Mouse (Mus musculus) lung, embryonic 14.5 days (tissue): ENCODE measurements at regions not wholly inside any gene's neighbourhood (a gene's known extent, or its start where the extent isn't known, plus 50 kb on each side); places are given as distances from the start of the nearest gene placed in this dataset.

Source experiments
- ATAC-seq: fragments of 200-750 bp; cut with Nextera tagmentation; 2 replicates; pipeline ENCODE4 v1.8.0; 2017; ENCODE audit warnings: mild to moderate bottlenecking, moderate TSS enrichment, moderate library complexity; ENCODE audit not compliant: insufficient read depth
- DNase-seq: peaks from one replicate; pipeline ENCODE4 v3.0.0-alpha.2; 2015
- H3K27ac ChIP-seq: fragments of 300-500 bp; sonication (generic); 2 replicates; pipeline ENCODE4 v1.5.1; 2014; ENCODE audit warnings: low read depth, mild to moderate bottlenecking, moderate library complexity
- H3K27me3 ChIP-seq: fragments of 300-500 bp; sonication (generic); 2 replicates; pipeline ENCODE4 v1.6.1; 2014; ENCODE audit warnings: low read length, control low read depth; ENCODE audit not compliant: insufficient read depth
- H3K36me3 ChIP-seq: fragments of 300-500 bp; sonication (generic); 2 replicates; pipeline ENCODE4 v1.6.1; 2014; ENCODE audit warnings: control low read depth; ENCODE audit not compliant: insufficient read depth
- H3K4me1 ChIP-seq: fragments of 300-500 bp; sonication (generic); 2 replicates; pipeline ENCODE4 v1.6.1; 2014; ENCODE audit warnings: antibody characterized with exemption, control low read depth; ENCODE audit not compliant: insufficient read depth
- H3K4me2 ChIP-seq: fragments of 300-500 bp; sonication (generic); 2 replicates; pipeline ENCODE4 v1.6.1; 2014; ENCODE audit warnings: mild to moderate bottlenecking
- H3K4me3 ChIP-seq: fragments of 300-500 bp; sonication (generic); 2 replicates; pipeline ENCODE4 v1.5.1; 2014; ENCODE audit warnings: low read depth, low read length
- H3K9ac ChIP-seq: fragments of 300-500 bp; sonication (generic); 2 replicates; pipeline ENCODE4 v1.6.1; 2014
- H3K9me3 ChIP-seq: fragments of 300-500 bp; sonication (generic); 2 replicates; pipeline ENCODE4 v1.6.1; 2016; ENCODE audit warnings: low read depth, low read length, control low read depth
- CTCF ChIP-seq: IDR thresholded peaks from 2 replicates; pipeline ENCODE4 v1.5.1; 2016; ENCODE audit warnings: antibody characterized with exemption, low read depth
- WGBS: fragments of 180-500 bp; shearing (Covaris S2); extraction: QIAGEN DNeasy Blood & Tissue Kit; methylation state at CpG from one replicate; pipeline ENCODE4 v1.1.7; 2014; 5-methylcytosine and 5-hydroxymethylcytosine counted together

DNA sequence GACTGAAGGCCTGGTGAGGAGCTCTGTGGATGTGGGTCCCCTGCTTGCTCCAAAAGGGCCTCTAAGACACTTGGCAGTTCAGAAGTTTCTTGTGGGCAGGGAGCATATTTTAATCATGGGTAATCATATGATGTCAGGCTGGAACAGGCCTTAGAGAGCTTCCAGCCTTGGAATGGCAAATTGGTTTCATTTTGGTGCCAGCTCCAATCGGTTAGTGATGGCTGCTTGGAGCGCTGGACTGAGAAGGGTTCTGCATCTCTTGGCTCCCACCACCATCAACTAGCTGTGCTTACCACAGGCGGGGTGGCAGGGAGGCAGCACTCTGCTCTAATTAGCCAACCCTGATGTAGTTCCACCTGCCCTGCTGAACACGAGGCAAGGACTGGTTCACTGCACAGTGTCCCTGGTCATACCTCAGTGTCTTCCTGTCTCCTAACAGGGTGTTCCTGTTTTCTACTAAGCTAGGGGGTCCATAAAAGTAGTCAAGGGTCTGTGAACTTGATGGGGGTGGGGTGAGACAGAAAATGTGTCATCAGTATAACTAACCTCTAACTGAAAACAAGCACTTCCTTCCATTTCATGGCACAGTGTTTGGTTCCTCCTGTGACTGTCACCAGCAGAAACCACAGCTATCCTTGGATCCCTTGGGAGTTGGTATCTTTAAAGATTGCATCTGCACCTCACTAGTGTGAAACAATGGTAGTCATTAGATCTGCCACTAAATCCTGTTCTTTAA lies 412.6 kb downstream of the Bcor start:
- no peak for TF ChIP-seq CTCF
- no peak overlapping the region for H3K4me3 ChIP-seq
- H3K27ac ChIP-seq = no peak overlapping the region
- H3K4me2 ChIP-seq = no peak overlapping the region
- no peaks in the 10 kb centered on the region for H3K9me3 ChIP-seq
- no peaks in the 10 kb centered on the region for H3K27me3 ChIP-seq
- ATAC-seq = no peak
- H3K36me3 ChIP-seq = no peaks in the 10 kb centered on the region
- 74% methylated on average over 4 of the region's 4 CpGs for WGBS
- H3K9ac ChIP-seq = no peak overlapping the region
- no peaks in the 10 kb centered on the region for H3K4me1 ChIP-seq
- DNase-seq = no peak

DNA sequence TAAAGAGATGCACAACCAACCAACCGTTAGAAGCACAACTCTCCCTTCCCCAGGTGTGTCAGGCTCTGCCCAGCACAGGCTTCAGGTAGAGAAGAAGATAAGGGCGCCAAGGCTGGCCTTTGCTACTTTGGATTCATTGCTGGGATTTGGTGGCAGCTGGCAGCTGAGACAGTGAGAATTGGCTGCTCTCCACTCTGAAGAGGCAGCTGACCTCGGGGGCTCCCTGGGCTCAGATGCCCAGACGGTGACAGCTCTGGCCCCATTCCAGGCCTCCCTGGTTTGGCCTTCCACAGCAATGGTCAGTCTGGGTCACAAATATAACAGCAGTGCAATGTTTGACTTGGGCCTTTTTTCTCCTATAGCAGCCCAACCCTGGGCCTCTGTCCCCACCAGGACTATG lies 411.9 kb downstream of the Bcor start:
- DNase-seq (no peak), ATAC-seq (no peak)
- Histone ChIP-seq H3K36me3 (no peaks in the 10 kb centered on the region), H3K27ac (no peak overlapping the region), H3K9ac (no peak overlapping the region), H3K9me3 (no peaks in the 10 kb centered on the region), H3K27me3 (no peaks in the 10 kb centered on the region), H3K4me3 (no peak overlapping the region), H3K4me2 (no peak overlapping the region), H3K4me1 (0 out of 2 replicates have a peak, but pooled peaks cover 2% of the 10 kb centered on the region)
- WGBS = 46% methylated on average over 4 of the region's 4 CpGs
- no peak for TF ChIP-seq CTCF

GRCm38 (mm10) chrX:11752513-11752912 lies 407.6 kb downstream of the Bcor start:
- WGBS = 62% methylated on average over 5 of the region's 5 CpGs

DNA sequence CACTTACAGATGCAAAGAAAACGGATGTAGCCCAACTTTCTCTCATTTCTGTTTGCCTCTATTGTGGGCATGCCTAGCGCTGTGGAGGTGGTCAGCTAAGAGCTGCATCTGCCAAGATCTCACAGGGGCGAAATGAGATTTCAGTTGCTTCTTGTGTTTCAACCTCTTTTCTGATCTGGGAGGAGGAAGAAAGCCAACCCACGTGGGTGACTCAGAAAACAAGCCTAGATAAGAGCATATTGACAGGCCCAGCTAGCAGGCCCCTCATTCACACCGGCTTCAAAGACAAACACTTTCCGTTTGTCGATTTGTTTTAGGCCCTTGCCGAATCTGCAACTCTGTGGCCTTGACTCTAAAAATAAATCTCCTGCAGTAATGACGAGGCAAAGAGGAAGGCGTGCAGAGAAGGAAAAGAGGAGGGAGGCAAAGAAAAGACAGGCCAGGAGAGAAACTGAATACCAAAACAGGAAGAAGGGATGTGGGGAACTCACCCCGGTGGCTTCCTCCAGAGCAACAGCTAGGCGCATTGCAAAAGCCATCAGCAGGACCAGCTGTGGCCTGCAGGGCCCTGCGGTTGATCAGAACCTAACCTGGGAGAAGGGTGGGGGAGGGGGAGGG lies 407.1 kb downstream of the Bcor start:
- 21% methylated on average over 13 of the region's 13 CpGs for WGBS
- TF ChIP-seq CTCF = no peak
- Histone ChIP-seq H3K36me3 (no peaks in the 10 kb centered on the region), H3K27ac (peak overlapping the region; percentile 46; the same call in 1 of the 2 replicates), H3K9me3 (no peaks in the 10 kb centered on the region), H3K4me1 (0 out of 2 replicates have a peak, but pooled peaks cover 6% of the 10 kb centered on the region), H3K9ac (no peak overlapping the region), H3K4me3 (no peak overlapping the region), H3K27me3 (no peaks in the 10 kb centered on the region), H3K4me2 (no peak overlapping the region)
- DNase-seq = peak; percentile 48
- ATAC-seq = peak; percentile 44; the same call in 1 of the 2 replicates

More at GRCm38 (mm10) chrX:11752513-11752912, 407.6 kb downstream of the Bcor start:
- Histone ChIP-seq H3K27ac (no peak overlapping the region), H3K4me3 (no peak overlapping the region), H3K9ac (no peak overlapping the region), H3K36me3 (no peaks in the 10 kb centered on the region), H3K4me2 (no peak overlapping the region), H3K4me1 (0 out of 2 replicates have a peak, but pooled peaks cover 6% of the 10 kb centered on the region), H3K27me3 (no peaks in the 10 kb centered on the region), H3K9me3 (no peaks in the 10 kb centered on the region)
- DNase-seq = peak; percentile 25
- no peak for ATAC-seq
- TF ChIP-seq CTCF = no peak

- Histone ChIP-seq H3K36me3 (no peaks in the 10 kb centered on the region), H3K9me3 (no peaks in the 10 kb centered on the region), H3K27me3 (no peaks in the 10 kb centered on the region), H3K4me2 (no peak overlapping the region), H3K4me3 (no peak overlapping the region), H3K27ac (no peak overlapping the region), H3K4me1 (0 out of 2 replicates have a peak, but pooled peaks cover 6% of the 10 kb centered on the region), H3K9ac (no peak overlapping the region)
- WGBS = 96% methylated on average over 2 of the region's 2 CpGs
- ATAC-seq (no peak), DNase-seq (no peak)
- no peak for TF ChIP-seq CTCF
Measured at GRCm38 (mm10) chrX:11755046-11755445, 405.1 kb downstream of the Bcor start.

DNA sequence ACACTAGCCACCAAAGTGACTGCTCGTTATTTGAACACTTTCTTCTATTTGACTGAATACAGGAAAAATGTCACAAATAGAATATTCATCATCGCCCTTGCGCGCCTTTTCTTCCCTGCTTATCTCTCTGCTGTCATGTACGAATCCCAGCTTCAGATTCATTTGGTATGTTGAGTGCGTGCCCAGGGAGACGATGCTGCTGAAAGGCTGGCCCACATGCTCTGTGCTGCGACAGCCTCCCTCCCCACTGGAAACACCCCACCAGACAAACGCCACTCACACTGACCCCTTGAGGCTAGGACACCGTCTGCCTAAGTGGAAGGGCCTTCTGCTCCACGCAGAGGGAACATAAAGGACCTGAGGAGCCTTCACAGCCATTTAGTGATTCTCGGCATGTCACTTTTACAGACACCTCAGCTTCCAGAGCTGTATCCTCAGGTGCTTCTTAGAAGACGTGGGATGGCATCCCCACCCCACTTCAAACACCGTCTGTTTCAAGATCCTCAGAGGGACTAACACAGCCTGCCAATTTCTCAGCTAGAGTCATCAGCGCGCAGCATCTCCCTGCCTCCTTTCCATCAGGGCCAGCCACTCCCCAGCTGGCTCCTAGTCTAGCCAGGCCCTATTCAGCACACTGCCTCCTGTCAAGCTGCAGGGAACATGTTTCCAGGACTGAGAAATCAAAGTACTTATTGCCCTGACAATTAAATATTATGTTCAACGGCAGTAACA lies 396.6 kb downstream of the Bcor start:
- no peaks in the 10 kb centered on the region for H3K9me3 ChIP-seq
- no peaks in the 10 kb centered on the region for H3K36me3 ChIP-seq
- no peak for TF ChIP-seq CTCF
- ATAC-seq = no peak; the same call in 1 of the 2 replicates
- H3K27ac ChIP-seq = no peak overlapping the region
- no peaks in the 10 kb centered on the region for H3K4me1 ChIP-seq
- H3K27me3 ChIP-seq = no peaks in the 10 kb centered on the region
- H3K4me3 ChIP-seq = no peak overlapping the region
- 55% methylated on average over 17 of the region's 17 CpGs for WGBS
- H3K4me2 ChIP-seq = no peak overlapping the region
- DNase-seq = peak; percentile 55
- H3K9ac ChIP-seq = no peak overlapping the region
